Mouse (Mus musculus): Measurements from ENCODE around the gene Mad1l1. TPM values are rescaled to one million over a fixed set of nuclear protein-coding genes. Genes with fewer than 3 reads are reported as not detected.
A peak's percentile ranks its signal among the peaks of the same experiment; 100 is the strongest.

Mad1l1 gene
- polyA plus RNA-seq, 1 experiment from 2014 or later: 24.8 TPM

DNA sequence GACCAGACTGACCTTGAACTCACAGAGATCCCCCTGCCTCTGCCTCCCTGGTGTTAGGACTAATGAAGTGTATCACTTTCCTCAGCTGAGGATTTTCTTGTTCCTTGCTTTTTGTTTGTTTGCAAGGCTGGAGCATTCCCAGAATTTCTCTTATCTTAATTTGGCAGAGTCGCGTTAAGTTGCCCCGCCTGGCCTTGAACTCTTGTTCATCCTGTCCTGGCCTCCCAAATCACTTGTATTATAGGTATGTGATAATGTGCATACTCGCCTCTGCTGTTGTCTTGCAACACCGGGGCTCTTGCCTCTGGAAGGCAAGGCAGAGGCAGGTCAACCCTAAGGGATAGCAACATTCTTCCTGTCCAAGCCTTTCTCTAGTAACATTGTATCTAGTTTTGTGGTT, 2.7 kb upstream of the Mad1l1 start:
- H3K36me3 ChIP-seq: peaks cover 18% of the 10 kb centered on the region
- no peaks in the 10 kb centered on the region for H3K27me3 ChIP-seq
- H3K9ac ChIP-seq: peak overlapping the region; percentile 30
- 41% methylated on average over 5 of the region's 5 CpGs for WGBS (ENCODE audit: insufficient replicate concordance)
- H3K4me3 ChIP-seq (replicated peaks): no peak overlapping the region
- peak overlapping the region; percentile 24 for H3K27ac ChIP-seq
- ATAC-seq (ENCODE audit: low read depth) (no peak), DNase-seq (no peak)
- peak overlapping the region; percentile 28 for H3K4me2 ChIP-seq
- peaks cover 44% of the 10 kb centered on the region for H3K4me1 ChIP-seq (replicated peaks)
- H3K9me3 ChIP-seq (replicated peaks): no peaks in the 10 kb centered on the region

DNA sequence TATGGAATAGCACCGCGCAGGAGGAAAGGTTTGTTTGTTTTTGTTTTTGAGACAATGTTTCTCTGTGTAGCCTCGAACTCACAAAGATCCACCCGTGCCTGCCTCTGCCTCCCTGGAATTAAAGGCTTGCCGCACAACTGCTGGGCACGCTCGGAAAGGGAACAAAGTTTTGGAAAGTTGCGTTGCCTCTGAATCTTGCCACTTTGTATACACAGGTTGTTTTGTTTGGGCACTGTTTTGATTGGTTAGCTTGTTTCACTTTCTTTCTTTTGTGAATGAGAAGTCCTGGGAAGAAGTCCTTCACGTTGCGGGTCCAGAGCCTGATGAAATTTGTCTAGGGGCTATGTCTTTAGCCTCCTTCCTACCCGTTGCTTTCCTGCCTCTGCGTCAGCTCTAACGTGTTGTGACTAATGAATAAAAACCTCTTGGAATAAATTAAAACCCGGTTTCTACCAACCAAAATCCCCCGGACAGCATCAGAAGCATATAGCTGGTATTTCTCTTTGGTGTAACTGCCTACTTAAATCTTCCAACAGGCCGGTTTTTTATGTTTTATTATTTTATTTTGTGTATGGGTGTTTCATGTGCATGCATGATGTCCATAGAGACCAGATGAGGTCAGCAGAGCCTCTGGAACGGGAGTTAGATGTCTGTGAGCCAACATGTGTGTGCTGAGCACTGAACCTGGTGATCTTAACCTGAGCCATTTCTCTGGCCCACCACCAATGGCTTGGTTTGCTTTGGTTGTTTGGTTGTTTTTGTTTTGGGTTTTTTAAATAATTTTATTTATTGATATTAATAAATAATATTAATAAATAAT, 614 bp upstream of the Mad1l1 start:
- peak overlapping the region; percentile 87 for H3K27ac ChIP-seq
- ATAC-seq (ENCODE audit: low read depth) (peak; percentile 19; the same call in 1 of the 2 replicates), DNase-seq (peak; percentile 17)
- H3K4me2 ChIP-seq: peak overlapping the region; percentile 85
- peaks cover 8% of the 10 kb centered on the region for H3K36me3 ChIP-seq
- H3K4me1 ChIP-seq (replicated peaks): peaks cover 60% of the 10 kb centered on the region
- H3K9me3 ChIP-seq (replicated peaks): no peaks in the 10 kb centered on the region
- peak overlapping the region; percentile 98 for H3K9ac ChIP-seq
- H3K27me3 ChIP-seq: no peaks in the 10 kb centered on the region
- H3K4me3 ChIP-seq (replicated peaks): peak overlapping the region; percentile 84
- WGBS (ENCODE audit: insufficient replicate concordance): 2% methylated on average over 17 of the region's 17 CpGs

DNA sequence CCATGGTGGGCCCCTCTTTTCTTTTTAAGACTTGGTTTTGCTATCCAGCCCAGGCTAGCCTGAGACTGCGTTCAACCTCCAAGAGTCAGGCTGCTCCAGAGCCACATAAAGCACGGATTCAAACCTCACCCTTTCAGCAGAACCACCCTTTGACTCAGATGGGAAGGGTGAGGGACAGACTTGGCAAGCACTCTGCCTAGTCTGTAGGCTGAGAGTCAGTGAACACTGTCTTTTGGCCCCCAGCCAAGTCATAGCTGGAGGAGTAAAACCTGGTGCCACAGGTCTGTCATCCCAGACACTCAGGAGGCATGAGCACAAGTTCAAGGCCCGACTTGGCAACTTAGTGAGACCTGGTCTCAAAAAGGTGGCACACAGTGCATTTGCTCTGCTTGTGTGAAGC, 4.6 kb downstream of the Mad1l1 start:
- Histone ChIP-seq H3K4me1 (replicated peaks) (peaks cover 49% of the 10 kb centered on the region), H3K9ac (no peak overlapping the region), H3K4me3 (replicated peaks) (no peak overlapping the region), H3K27me3 (no peaks in the 10 kb centered on the region), H3K9me3 (replicated peaks) (no peaks in the 10 kb centered on the region), H3K36me3 (peaks cover 43% of the 10 kb centered on the region), H3K27ac (no peak overlapping the region), H3K4me2 (no peak overlapping the region)
- DNase-seq (no peak), ATAC-seq (ENCODE audit: low read depth) (no peak)
- 70% methylated on average over 3 of the region's 3 CpGs for WGBS (ENCODE audit: insufficient replicate concordance)

DNA sequence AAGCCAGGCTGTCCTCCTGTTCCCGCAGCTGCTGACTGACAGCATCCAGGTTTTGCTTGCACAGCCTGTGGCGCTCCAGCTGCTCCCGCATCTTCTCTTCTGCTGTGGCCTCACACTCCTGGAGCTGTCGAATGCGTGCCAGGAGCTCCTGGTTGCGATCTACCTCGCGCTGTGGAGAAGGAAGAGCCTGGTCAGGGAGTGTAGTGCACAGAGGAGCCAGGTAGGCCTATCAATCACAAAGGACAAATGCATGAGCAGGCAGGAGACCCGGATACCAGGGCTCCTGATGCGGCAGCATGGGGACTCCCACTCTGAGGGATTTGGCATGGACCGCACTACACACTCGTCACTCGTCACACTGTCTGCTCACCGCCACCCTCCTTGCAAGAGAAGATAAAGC, 13.8 kb downstream of the Mad1l1 start:
- peaks cover 94% of the 10 kb centered on the region for H3K36me3 ChIP-seq
- no peak overlapping the region for H3K27ac ChIP-seq
- H3K27me3 ChIP-seq: no peaks in the 10 kb centered on the region
- 90% methylated on average over 14 of the region's 14 CpGs for WGBS (ENCODE audit: insufficient replicate concordance)
- H3K4me1 ChIP-seq (replicated peaks): no peaks in the 10 kb centered on the region
- no peak for ATAC-seq (ENCODE audit: low read depth)
- H3K9me3 ChIP-seq (replicated peaks): no peaks in the 10 kb centered on the region
- no peak overlapping the region for H3K4me2 ChIP-seq
- H3K4me3 ChIP-seq (replicated peaks): no peak overlapping the region
- H3K9ac ChIP-seq: no peak overlapping the region
- no peak for DNase-seq

DNA sequence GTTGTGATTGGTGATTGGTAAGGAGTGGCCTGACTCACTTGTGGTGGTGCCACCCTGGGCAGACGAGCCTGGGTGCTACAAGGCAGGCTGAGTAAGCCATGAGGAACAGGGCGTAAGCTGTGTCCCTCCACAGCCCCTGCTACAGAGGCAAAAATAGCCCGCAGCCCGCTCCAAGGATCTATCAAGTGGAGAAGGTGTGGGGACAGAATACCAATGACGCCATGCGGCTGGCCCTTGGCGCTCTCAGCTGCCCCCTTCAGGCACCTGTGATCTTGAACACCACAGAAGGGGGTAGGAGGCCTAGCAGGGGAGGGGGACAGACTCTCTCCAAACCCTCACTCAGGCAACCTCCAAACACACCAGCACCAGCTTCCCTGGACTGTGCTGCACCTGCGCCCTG, 15.3 kb downstream of the Mad1l1 start:
- Histone ChIP-seq H3K27ac (no peak overlapping the region), H3K4me2 (no peak overlapping the region), H3K36me3 (peaks cover 94% of the 10 kb centered on the region), H3K4me3 (replicated peaks) (no peak overlapping the region), H3K9ac (no peak overlapping the region), H3K4me1 (replicated peaks) (no peaks in the 10 kb centered on the region), H3K27me3 (no peaks in the 10 kb centered on the region), H3K9me3 (replicated peaks) (no peaks in the 10 kb centered on the region)
- WGBS (ENCODE audit: insufficient replicate concordance): 84% methylated on average over 8 of the region's 8 CpGs
- no peak for ATAC-seq (ENCODE audit: low read depth)
- no peak for DNase-seq

DNA sequence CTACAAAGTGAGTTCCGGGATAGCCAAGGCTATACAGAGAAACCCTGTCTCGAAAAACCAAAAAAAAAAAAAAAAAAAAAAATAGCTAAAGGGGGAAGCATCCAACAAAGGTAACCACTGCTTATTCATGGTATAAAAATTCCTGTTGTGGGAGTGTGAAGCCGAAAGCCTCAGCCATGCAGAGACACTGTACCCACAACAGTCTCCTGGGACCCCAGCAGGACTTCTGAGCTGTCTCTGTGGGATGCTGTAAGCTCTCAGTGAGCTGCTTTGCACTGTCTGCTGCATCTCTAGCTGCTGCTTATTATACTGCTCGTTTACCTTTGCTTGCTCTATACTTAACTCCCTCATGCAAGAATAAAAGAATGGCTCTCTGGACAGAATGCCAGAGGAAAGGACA, 23.1 kb downstream of the Mad1l1 start:
- H3K27me3 ChIP-seq: no peaks in the 10 kb centered on the region
- no peak overlapping the region for H3K27ac ChIP-seq
- H3K9me3 ChIP-seq (replicated peaks): no peaks in the 10 kb centered on the region
- H3K9ac ChIP-seq: no peak overlapping the region
- H3K36me3 ChIP-seq: peaks cover 75% of the 10 kb centered on the region
- 82% methylated on average over 4 of the region's 4 CpGs for WGBS (ENCODE audit: insufficient replicate concordance)
- no peaks in the 10 kb centered on the region for H3K4me1 ChIP-seq (replicated peaks)
- no peak for ATAC-seq (ENCODE audit: low read depth)
- no peak for DNase-seq
- H3K4me3 ChIP-seq (replicated peaks): no peak overlapping the region
- H3K4me2 ChIP-seq: no peak overlapping the region

DNA sequence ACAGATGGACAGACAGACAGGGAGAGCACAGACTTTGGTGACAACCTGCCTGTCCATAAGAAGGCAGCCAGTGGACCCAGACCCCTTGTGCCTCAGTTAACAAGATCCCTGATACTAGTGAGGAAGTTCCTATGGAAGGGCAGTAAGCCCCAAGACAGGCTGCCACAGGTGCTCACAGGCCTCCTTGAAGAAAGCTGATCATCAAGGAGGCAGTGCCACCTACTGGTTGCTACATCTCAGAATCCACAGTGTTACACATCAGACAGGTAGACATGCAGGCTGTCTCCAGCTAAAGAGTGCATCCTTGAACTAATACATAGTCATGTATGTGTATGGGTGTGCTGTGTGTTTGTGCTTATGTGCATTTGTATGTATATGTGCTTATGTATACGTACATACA, 29.2 kb downstream of the Mad1l1 start:
- no peaks in the 10 kb centered on the region for H3K4me1 ChIP-seq (replicated peaks)
- H3K9me3 ChIP-seq (replicated peaks): no peaks in the 10 kb centered on the region
- WGBS (ENCODE audit: insufficient replicate concordance): 68% methylated on average over 1 of the region's 1 CpGs
- DNase-seq (peak; percentile 8), ATAC-seq (ENCODE audit: low read depth) (peak; percentile 36; the same call in 1 of the 2 replicates)
- no peak overlapping the region for H3K27ac ChIP-seq
- no peak overlapping the region for H3K4me3 ChIP-seq (replicated peaks)
- H3K4me2 ChIP-seq: no peak overlapping the region
- H3K27me3 ChIP-seq: no peaks in the 10 kb centered on the region
- peaks cover 79% of the 10 kb centered on the region for H3K36me3 ChIP-seq
- no peak overlapping the region for H3K9ac ChIP-seq

DNA sequence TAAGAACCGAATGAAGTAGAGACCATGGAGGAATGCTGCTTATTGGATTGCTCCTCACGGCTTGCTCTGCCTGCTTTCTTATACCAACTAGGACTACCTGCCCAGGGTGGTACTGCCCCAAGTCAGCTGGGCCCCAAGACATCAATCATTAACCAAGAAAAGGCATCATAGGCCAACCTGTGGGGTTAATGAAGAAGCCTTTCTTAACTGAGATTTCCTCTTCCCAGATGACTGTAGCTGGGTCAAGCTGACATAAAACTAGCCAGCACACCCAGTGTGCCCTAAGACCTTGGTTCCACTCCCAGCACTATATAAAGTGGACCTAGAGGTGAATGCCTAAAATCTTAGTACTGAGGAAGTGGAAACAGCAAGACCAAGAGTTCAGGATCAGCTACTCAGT, 32.2 kb downstream of the Mad1l1 start:
- Histone ChIP-seq H3K4me3 (replicated peaks) (no peak overlapping the region), H3K27me3 (no peaks in the 10 kb centered on the region), H3K4me2 (no peak overlapping the region), H3K27ac (no peak overlapping the region), H3K36me3 (peaks cover 76% of the 10 kb centered on the region), H3K9ac (no peak overlapping the region), H3K4me1 (replicated peaks) (no peaks in the 10 kb centered on the region), H3K9me3 (replicated peaks) (no peaks in the 10 kb centered on the region)
- 87% methylated on average over 2 of the region's 2 CpGs for WGBS (ENCODE audit: insufficient replicate concordance)
- DNase-seq: no peak
- ATAC-seq (ENCODE audit: low read depth): no peak

DNA sequence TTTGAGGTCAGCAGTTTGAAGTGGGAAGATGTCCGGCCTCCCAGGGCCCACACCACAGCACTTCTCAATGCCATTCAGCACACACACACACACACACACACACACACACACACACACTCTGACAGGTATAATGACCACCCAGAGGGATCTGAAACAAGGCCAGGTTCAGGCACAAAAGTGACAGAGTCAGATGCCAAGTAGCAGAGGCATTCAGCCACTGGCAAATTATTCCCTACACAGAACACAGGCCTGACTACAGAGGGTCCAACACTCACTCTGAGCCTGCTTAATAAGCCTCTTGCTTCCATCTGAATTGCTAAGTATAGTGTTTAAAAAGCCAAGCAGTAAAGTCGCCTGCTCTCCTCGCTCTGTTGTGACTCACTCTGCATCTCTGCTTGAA, 33.1 kb downstream of the Mad1l1 start:
- peaks cover 74% of the 10 kb centered on the region for H3K36me3 ChIP-seq
- 75% methylated on average over 3 of the region's 3 CpGs for WGBS (ENCODE audit: insufficient replicate concordance)
- no peak for DNase-seq
- no peaks in the 10 kb centered on the region for H3K4me1 ChIP-seq (replicated peaks)
- no peak overlapping the region for H3K4me2 ChIP-seq
- no peak overlapping the region for H3K27ac ChIP-seq
- H3K9ac ChIP-seq: no peak overlapping the region
- no peaks in the 10 kb centered on the region for H3K27me3 ChIP-seq
- H3K4me3 ChIP-seq (replicated peaks): no peak overlapping the region
- no peak for ATAC-seq (ENCODE audit: low read depth)
- H3K9me3 ChIP-seq (replicated peaks): no peaks in the 10 kb centered on the region

DNA sequence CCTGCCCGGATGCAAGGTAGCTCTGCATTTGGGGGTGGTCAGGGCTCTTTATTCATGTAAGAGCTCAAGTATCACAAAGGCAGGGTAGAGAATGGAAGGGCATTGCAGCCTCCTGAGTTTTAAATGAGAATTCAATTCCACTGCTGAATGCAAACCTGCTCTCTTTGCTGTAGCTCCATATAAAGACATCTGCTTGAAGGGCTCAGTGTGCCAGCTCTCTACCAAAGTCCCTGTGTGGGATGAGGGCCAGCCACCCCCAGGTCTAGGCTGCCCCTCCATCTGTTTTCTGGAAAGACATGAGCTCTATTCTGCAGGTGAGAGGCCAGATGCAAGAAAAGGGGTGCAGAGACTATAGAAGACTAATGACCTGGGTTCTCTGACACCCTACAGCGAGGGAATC, 36.6 kb downstream of the Mad1l1 start:
- no peak overlapping the region for H3K9ac ChIP-seq
- H3K4me3 ChIP-seq (replicated peaks): no peak overlapping the region
- DNase-seq (no peak), ATAC-seq (ENCODE audit: low read depth) (no peak)
- 79% methylated on average over 2 of the region's 2 CpGs for WGBS (ENCODE audit: insufficient replicate concordance)
- H3K4me1 ChIP-seq (replicated peaks): no peaks in the 10 kb centered on the region
- no peak overlapping the region for H3K27ac ChIP-seq
- H3K9me3 ChIP-seq (replicated peaks): no peaks in the 10 kb centered on the region
- peaks cover 62% of the 10 kb centered on the region for H3K36me3 ChIP-seq
- no peaks in the 10 kb centered on the region for H3K27me3 ChIP-seq
- H3K4me2 ChIP-seq: no peak overlapping the region

DNA sequence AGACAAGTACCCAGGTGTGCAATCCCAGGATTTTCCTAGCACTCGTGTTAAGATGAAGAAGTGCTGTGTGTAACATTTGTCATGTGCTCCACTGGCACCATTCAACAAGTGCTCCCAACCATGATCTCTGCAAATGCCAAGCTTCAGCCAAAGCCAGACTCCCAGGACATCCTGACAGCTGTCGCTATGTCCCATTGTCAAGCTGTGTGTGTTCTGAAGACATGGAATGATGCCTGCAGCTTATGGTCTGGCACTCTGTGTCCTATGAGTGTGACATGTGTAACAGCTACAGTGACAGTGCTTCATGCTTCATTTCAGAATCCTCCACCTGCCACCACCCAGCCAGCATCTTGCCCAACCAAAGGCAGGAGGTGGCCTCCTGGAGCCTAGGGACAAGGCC, 37.3 kb downstream of the Mad1l1 start:
- Histone ChIP-seq H3K4me1 (replicated peaks) (no peaks in the 10 kb centered on the region), H3K9ac (no peak overlapping the region), H3K27me3 (no peaks in the 10 kb centered on the region), H3K36me3 (peaks cover 61% of the 10 kb centered on the region), H3K9me3 (replicated peaks) (no peaks in the 10 kb centered on the region), H3K4me2 (no peak overlapping the region), H3K27ac (no peak overlapping the region), H3K4me3 (replicated peaks) (no peak overlapping the region)
- 81% methylated on average over 2 of the region's 2 CpGs for WGBS (ENCODE audit: insufficient replicate concordance)
- ATAC-seq (ENCODE audit: low read depth) (no peak), DNase-seq (no peak)

DNA sequence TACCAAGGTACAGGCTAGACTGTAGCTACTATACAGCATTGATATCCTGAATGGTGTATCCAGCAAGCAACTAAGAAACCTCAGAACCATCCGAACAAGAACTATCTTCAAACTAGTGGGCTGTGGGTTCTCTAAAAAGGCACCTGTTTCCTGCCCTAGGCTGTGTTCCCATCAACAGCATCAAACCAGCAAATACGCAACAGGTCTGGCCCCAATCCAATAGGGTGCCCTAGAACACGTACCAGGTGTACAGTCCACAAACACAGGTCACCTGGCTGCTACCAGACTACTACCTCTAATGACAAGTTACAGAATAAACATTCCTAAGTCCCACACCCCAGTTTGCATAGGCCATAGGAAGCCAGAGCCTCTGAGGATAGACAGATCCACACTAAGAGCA, 38.5 kb downstream of the Mad1l1 start:
- peaks cover 60% of the 10 kb centered on the region for H3K36me3 ChIP-seq
- no peak overlapping the region for H3K4me3 ChIP-seq (replicated peaks)
- DNase-seq (no peak), ATAC-seq (ENCODE audit: low read depth) (no peak)
- WGBS (ENCODE audit: insufficient replicate concordance): 82% methylated on average over 3 of the region's 3 CpGs
- no peak overlapping the region for H3K27ac ChIP-seq
- no peaks in the 10 kb centered on the region for H3K4me1 ChIP-seq (replicated peaks)
- H3K4me2 ChIP-seq: no peak overlapping the region
- H3K9me3 ChIP-seq (replicated peaks): no peaks in the 10 kb centered on the region
- H3K9ac ChIP-seq: no peak overlapping the region
- no peaks in the 10 kb centered on the region for H3K27me3 ChIP-seq
